ENCODE assay signal across 12 mouse cellular contexts in genomic region chr12:85262489-85262888, GRCm38 (mm10). TPM values are rescaled to one million over a fixed set of nuclear protein-coding genes. Genes with fewer than 3 reads are reported as not detected.
A peak's percentile ranks its signal among the peaks of the same experiment; 100 is the strongest.
DNase-seq lines count a peak whose midpoint lies in the region; ATAC-seq and TF ChIP-seq lines count a peak whose summit lies in the region.
"Had no signal": no experiment of that assay in that cellular context is flagged by ENCODE, and none has a peak within 500 bp of the region (broad histone marks: within the 10 kb centered on the region; RNA-seq: fewer than 3 reads in every experiment).

No protein-coding gene starts in this region.

- no peaks in the 10 kb centered on the region for H3K36me3 ChIP-seq in embryonic facial prominence, embryonic 11.5 days (replicated peaks; ENCODE audit: control insufficient read depth, insufficient read depth, low read depth, low read length)
- no peaks in the 10 kb centered on the region for H3K36me3 ChIP-seq in limb, embryonic 11.5 days (ENCODE audit: control insufficient read depth, insufficient read depth, low read length)

- H3K9me3 ChIP-seq in embryonic facial prominence, embryonic 11.5 days (replicated peaks; ENCODE audit: control insufficient read depth, low read length), result no peaks in the 10 kb centered on the region
- H3K9me3 ChIP-seq in limb, embryonic 11.5 days (ENCODE audit: control insufficient read depth, low read length), result no peaks in the 10 kb centered on the region
- H3K9me3 ChIP-seq: G1E had no signal

- H3K27ac ChIP-seq in embryonic facial prominence, embryonic 11.5 days (replicated peaks; ENCODE audit: low read depth, low read length), result no peak overlapping the region
- peak overlapping the region; percentile 70; the same call in 1 of the 2 replicates for H3K27ac ChIP-seq in limb, embryonic 11.5 days (replicated peaks; ENCODE audit: low read depth, low read length)

- no peak overlapping the region for H3K4me2 ChIP-seq in embryonic facial prominence, embryonic 11.5 days (ENCODE audit: low read depth, low read length)
- no peak overlapping the region for H3K4me2 ChIP-seq in limb, embryonic 11.5 days (ENCODE audit: low read depth, severe bottlenecking)

- WGBS in embryonic facial prominence, embryonic 11.5 days, result 35% methylated on average over 10 of the region's 10 CpGs
- 23% methylated on average over 10 of the region's 10 CpGs for WGBS in limb, embryonic 11.5 days

- no peak for TF ChIP-seq POLR2A in brain, embryonic 14.5 days (IDR thresholded peaks at IDR 0.05; ENCODE audit: borderline replicate concordance, extremely low read depth, insufficient read depth, insufficient read length, poor library complexity, severe bottlenecking)

- peak; percentile 57 to 67 for DNase-seq in kidney, postnatal 4 days
- no peak for DNase-seq in kidney, adult 11 months
- peak; percentile 65 for DNase-seq in brain, embryonic 14.5 days (ENCODE audit: low read depth)
- DNase-seq in embryonic facial prominence, embryonic 11.5 days (ENCODE audit: low spot score), result peak; percentile 84
- peak; percentile 79 for DNase-seq in limb, embryonic 11.5 days (ENCODE audit: low spot score)
- DNase-seq in urinary bladder, postnatal 10 days (ENCODE audit: low spot score), result no peak
- DNase-seq in Muller cell, postnatal 12 days (ENCODE audit: inconsistent ontology term), result no peak
- no peak for DNase-seq in layer of hippocampus, postnatal 14 days (ENCODE audit: low spot score in 2 of 2)
- DNase-seq: adrenal gland, postnatal 14 days; gastrocnemius, postnatal 36 days; liver had no signal

- TF ChIP-seq CTCF in brain, embryonic 14.5 days (IDR thresholded peaks at IDR 0.05; ENCODE audit: borderline replicate concordance, extremely low read depth, insufficient read depth, insufficient read length), result no peak

- H3K4me3 ChIP-seq in embryonic facial prominence, embryonic 11.5 days (ENCODE audit: low read depth, low read length), result no peak overlapping the region
- no peak overlapping the region for H3K4me3 ChIP-seq in limb, embryonic 11.5 days (ENCODE audit: low read depth, low read length)

- no peak overlapping the region; the same call in 1 of the 2 replicates for H3K9ac ChIP-seq in embryonic facial prominence, embryonic 11.5 days (replicated peaks; ENCODE audit: low read length)
- H3K9ac ChIP-seq in limb, embryonic 11.5 days (ENCODE audit: low read length), result no peak overlapping the region

- H3K4me1 ChIP-seq in embryonic facial prominence, embryonic 11.5 days (ENCODE audit: control insufficient read depth, insufficient read depth, low read length), result no peaks in the 10 kb centered on the region
- peaks cover 16% of the 10 kb centered on the region; the same call in 1 of the 2 replicates for H3K4me1 ChIP-seq in limb, embryonic 11.5 days (ENCODE audit: control insufficient read depth, insufficient read depth, low read length)

- ATAC-seq in embryonic facial prominence, embryonic 11.5 days (replicated peaks; ENCODE audit: insufficient number of reproducible peaks, low FRiP score, low TSS enrichment, low read depth), result peak; percentile 58; the same call in 1 of the 2 replicates
- ATAC-seq in limb, embryonic 11.5 days (ENCODE audit: insufficient number of reproducible peaks, low FRiP score, low TSS enrichment, low read depth), result peak; percentile 78; the same call in 1 of the 2 replicates

- no peaks in the 10 kb centered on the region for H3K27me3 ChIP-seq in embryonic facial prominence, embryonic 11.5 days (ENCODE audit: control insufficient read depth, insufficient read depth, low read length)
- no peaks in the 10 kb centered on the region for H3K27me3 ChIP-seq in limb, embryonic 11.5 days (ENCODE audit: control insufficient read depth, insufficient read depth, low read length)

RNA-seq across cellular contexts. Expression of gene Mlh3, which starts 7.9 kb away (rescaled TPM):
- polyA plus RNA-seq in brain, embryonic 14.5 days (2012; rRNA removed), result 10.1 TPM in 2 replicates
- polyA plus RNA-seq in embryonic facial prominence, embryonic 11.5 days (2014; fragmentation: Nextera tagmentation; extraction: Ambion mirVana), result 9.5 TPM in 2 replicates
- polyA plus RNA-seq in limb, embryonic 11.5 days (2014; fragmentation: Nextera tagmentation; extraction: Ambion mirVana), result 9.5 and 10.3 TPM in 2 replicates
- total RNA-seq in layer of hippocampus, postnatal 14 days (2021), result 10 to 100 TPM; 15.4 to 15.8 TPM

RNA-seq across cellular contexts. Expression of gene Acyp1, which starts 25.7 kb away (rescaled TPM):
- 27.6 and 38.6 TPM in 2 replicates for polyA plus RNA-seq in brain, embryonic 14.5 days (2012; rRNA removed)
- polyA plus RNA-seq in embryonic facial prominence, embryonic 11.5 days (2014; fragmentation: Nextera tagmentation; extraction: Ambion mirVana), result 49.7 and 58.5 TPM in 2 replicates
- 55.1 and 62.3 TPM in 2 replicates for polyA plus RNA-seq in limb, embryonic 11.5 days (2014; fragmentation: Nextera tagmentation; extraction: Ambion mirVana)
- total RNA-seq in layer of hippocampus, postnatal 14 days (2021), result 10 to 100 TPM; 32.8 to 36.8 TPM

RNA-seq across cellular contexts. Expression of gene Zc2hc1c, which starts 25.9 kb away (rescaled TPM):
- polyA plus RNA-seq in brain, embryonic 14.5 days (2012; rRNA removed), result 0.66 and 0.92 TPM in 2 replicates
- polyA plus RNA-seq in embryonic facial prominence, embryonic 11.5 days (2014; fragmentation: Nextera tagmentation; extraction: Ambion mirVana), result 0.89 and 0.95 TPM in 2 replicates
- 0.67 and 0.85 TPM in 2 replicates for polyA plus RNA-seq in limb, embryonic 11.5 days (2014; fragmentation: Nextera tagmentation; extraction: Ambion mirVana)
- total RNA-seq in layer of hippocampus, postnatal 14 days (2021), result 1 to 10 TPM in 1 of 2 experiments, under 1 TPM in 1; 0.88 to 1.2 TPM

RNA-seq across cellular contexts. Expression of gene Eif2b2, which starts 43.2 kb away (rescaled TPM):
- polyA plus RNA-seq in brain, embryonic 14.5 days (2012; rRNA removed), result 118 and 154 TPM in 2 replicates
- 89.6 and 90.0 TPM in 2 replicates for polyA plus RNA-seq in embryonic facial prominence, embryonic 11.5 days (2014; fragmentation: Nextera tagmentation; extraction: Ambion mirVana)
- polyA plus RNA-seq in limb, embryonic 11.5 days (2014; fragmentation: Nextera tagmentation; extraction: Ambion mirVana), result 102 and 103 TPM in 2 replicates
- total RNA-seq in layer of hippocampus, postnatal 14 days (2021), result 10 to 100 TPM; 58.3 to 66.6 TPM

Comparison
In these comparisons a context has a peak if more than half of its experiments do, and no peak if none do; other contexts are left out.
1. DNase-seq: peak in kidney, postnatal 4 days (2 of 2), brain, embryonic 14.5 days (single experiment), embryonic facial prominence, embryonic 11.5 days (single experiment) and limb, embryonic 11.5 days (single experiment); none in kidney, adult 11 months (single experiment), urinary bladder, postnatal 10 days (single experiment), Muller cell, postnatal 12 days (single experiment) and layer of hippocampus, postnatal 14 days (0 of 2).